Mouse (Mus musculus) cerebellum, postnatal 14 days (tissue): Measurements from ENCODE around the gene Crybg1.

Experiments used
- DNase-seq, 2 experiments: peaks; one replicate each; pipeline ENCODE4 v3.0.0; 2021; ENCODE audit warnings: mixed read lengths in 2 of 2

Gene Crybg1

GRCm38 (mm10) chr10:44148337-44149317 lies at the start of gene Crybg1:
Gene Crybg1, minus strand, starts transcription at chr10:44148853.
- peak; percentile 48 to 79 for DNase-seq

GRCm38 (mm10) chr10:44177365-44177764 lies 28.7 kb upstream of the Crybg1 start:
- peak in 1 of 2 experiments; percentile 20 for DNase-seq

- no peak for DNase-seq
These were observed 27.9 kb upstream of the Crybg1 start for GRCm38 (mm10) chr10:44176548-44176947.

- DNase-seq, result no peak
These were observed 27.5 kb upstream of the Crybg1 start for GRCm38 (mm10) chr10:44176120-44176519.

GRCm38 (mm10) chr10:44170145-44170544 lies 21.5 kb upstream of the Crybg1 start:
- no peak for DNase-seq

GRCm38 (mm10) chr10:44167061-44167460 lies 18.4 kb upstream of the Crybg1 start:
- DNase-seq, result peak; percentile 13 to 30

- DNase-seq, result no peak
These were observed 15.8 kb upstream of the Crybg1 start for GRCm38 (mm10) chr10:44164258-44164975.

- no peak for DNase-seq
These were observed 14.4 kb upstream of the Crybg1 start for GRCm38 (mm10) chr10:44163028-44163427.

GRCm38 (mm10) chr10:44160150-44160549 lies 11.5 kb upstream of the Crybg1 start:
- peak; percentile 5 to 11 for DNase-seq

GRCm38 (mm10) chr10:44157489-44157888 lies 8.8 kb upstream of the Crybg1 start:
- DNase-seq, result no peak

- no peak for DNase-seq
These were observed 1.8 kb upstream of the Crybg1 start for GRCm38 (mm10) chr10:44150501-44150900.

GRCm38 (mm10) chr10:44143401-44143800 lies 5.3 kb downstream of the Crybg1 start:
- no peak for DNase-seq

- DNase-seq, result peak; percentile 35 to 39
These were observed 10.4 kb downstream of the Crybg1 start for GRCm38 (mm10) chr10:44138137-44138855.

GRCm38 (mm10) chr10:44126047-44126446 lies 22.6 kb downstream of the Crybg1 start:
- DNase-seq, result no peak

GRCm38 (mm10) chr10:44124400-44124933 lies 24.2 kb downstream of the Crybg1 start:
- no peak for DNase-seq

- DNase-seq, result no peak
These were observed 30.0 kb downstream of the Crybg1 start for GRCm38 (mm10) chr10:44118616-44119015.

GRCm38 (mm10) chr10:44116796-44117195 lies 31.9 kb downstream of the Crybg1 start:
- no peak for DNase-seq

- no peak for DNase-seq
These were observed 34.0 kb downstream of the Crybg1 start for GRCm38 (mm10) chr10:44114611-44115010.

GRCm38 (mm10) chr10:44112005-44112675 lies 36.5 kb downstream of the Crybg1 start:
- peak; percentile 5 to 6 for DNase-seq

- DNase-seq, result no peak
These were observed 37.5 kb downstream of the Crybg1 start for GRCm38 (mm10) chr10:44111168-44111567.

GRCm38 (mm10) chr10:44110460-44110859 lies 38.2 kb downstream of the Crybg1 start:
- DNase-seq, result no peak

GRCm38 (mm10) chr10:44094794-44095193 lies 53.9 kb downstream of the Crybg1 start:
- no peak for DNase-seq
